Mouse (Mus musculus) lung, embryonic 15.5 days (tissue): ENCODE measurements around the gene Rasl10b. TPM values are rescaled to one million over a fixed set of nuclear protein-coding genes. Genes with fewer than 3 reads are reported as not detected.

Experiments
- ATAC-seq: fragments of 200-750 bp; cut with Nextera tagmentation; 2 replicates; pipeline ENCODE4 v1.8.0; 2017; ENCODE audit warnings: moderate number of reproducible peaks, borderline replicate concordance; ENCODE audit not compliant: low FRiP score, low TSS enrichment; ENCODE audit errors: extremely low read depth
- H3K27ac ChIP-seq: fragments of 300-500 bp; sonication (generic); 2 replicates; pipeline ENCODE4 v1.5.1; 2015; ENCODE audit warnings: moderate library complexity, mild to moderate bottlenecking, inconsistent platforms
- H3K27me3 ChIP-seq: fragments of 300-500 bp; sonication (generic); 2 replicates; pipeline ENCODE4 v1.6.1; 2015; ENCODE audit warnings: inconsistent platforms
- H3K36me3 ChIP-seq: fragments of 300-500 bp; sonication (generic); 2 replicates; pipeline ENCODE4 v1.6.1; 2015; ENCODE audit warnings: inconsistent platforms
- H3K4me1 ChIP-seq: fragments of 300-500 bp; sonication (generic); 2 replicates; pipeline ENCODE4 v1.6.1; 2015; ENCODE audit warnings: inconsistent platforms
- H3K4me2 ChIP-seq: fragments of 300-500 bp; sonication (generic); 2 replicates; pipeline ENCODE4 v1.6.1; 2015; ENCODE audit warnings: inconsistent platforms, mild to moderate bottlenecking, moderate library complexity
- H3K4me3 ChIP-seq: fragments of 300-500 bp; sonication (generic); 2 replicates; pipeline ENCODE4 v1.5.1; 2015; ENCODE audit warnings: mild to moderate bottlenecking, inconsistent platforms
- H3K9ac ChIP-seq: fragments of 300-500 bp; sonication (generic); 2 replicates; pipeline ENCODE4 v1.6.1; 2015; ENCODE audit warnings: inconsistent platforms
- H3K9me3 ChIP-seq: fragments of 300-500 bp; sonication (generic); 2 replicates; pipeline ENCODE4 v1.6.1; 2016; ENCODE audit warnings: inconsistent platforms
- WGBS: fragments of 180-500 bp; shearing (Covaris S2); methylation state at CpG from one replicate; pipeline ENCODE4 v1.1.7; 2015; 5-methylcytosine and 5-hydroxymethylcytosine counted together
- polyA plus RNA-seq: library from polyadenylated mRNA; unstranded; fragments of >200 nt; fragmentation: Nextera tagmentation; extraction: Ambion mirVana; gene quantifications from 2 replicates; pipeline ENCODE4 v1.2.1, GENCODE M21; 2015

The Rasl10b gene
- polyA plus RNA-seq, 1 experiment from 2014 or later = 1.3 TPM

- H3K4me2 ChIP-seq = no peak within 1 kb of the TSS
- H3K9ac ChIP-seq = no peak within 1 kb of the TSS
- H3K27ac ChIP-seq = no peak within 1 kb of the TSS
- 0 out of 2 replicates have a peak, but pooled peaks cover under 1% of the 10 kb centered on the region for H3K4me1 ChIP-seq
- no peak within 1 kb of the TSS for H3K4me3 ChIP-seq
- no peaks in the 10 kb centered on the region for H3K36me3 ChIP-seq
- H3K9me3 ChIP-seq = no peaks in the 10 kb centered on the region
- ATAC-seq = no peak
- H3K27me3 ChIP-seq = peaks cover 15% of the 10 kb centered on the region
- 94% methylated on average over 1 of the region's 1 CpGs for WGBS
Measured at GRCm38 (mm10) chr11:83437377-83437776, 28.4 kb downstream of the Rasl10b start, which contains the start of gene 1700020L24Rik. TSS of gene 1700020L24Rik (plus strand) at chr11:83437677.

GRCm38 (mm10) chr11:83439426-83440060 lies 30.6 kb downstream of the Rasl10b start:
- Histone ChIP-seq H3K9ac (no peak overlapping the region), H3K4me3 (peak overlapping the region; percentile 60), H3K9me3 (no peaks in the 10 kb centered on the region), H3K36me3 (no peaks in the 10 kb centered on the region), H3K4me2 (peak overlapping the region; percentile 96), H3K27ac (no peak overlapping the region), H3K27me3 (peaks cover 37% of the 10 kb centered on the region), H3K4me1 (peaks cover 10% of the 10 kb centered on the region; the same call in 1 of the 2 replicates)
- ATAC-seq = no peak
- 27% methylated on average over 11 of the region's 11 CpGs for WGBS

GRCm38 (mm10) chr11:83440081-83441064 lies 31.4 kb downstream of the Rasl10b start:
- Histone ChIP-seq H3K9me3 (no peaks in the 10 kb centered on the region), H3K4me3 (peak overlapping the region; percentile 60), H3K9ac (peak overlapping the region; percentile 38; the same call in 1 of the 2 replicates), H3K4me1 (peaks cover 15% of the 10 kb centered on the region; the same call in 1 of the 2 replicates), H3K4me2 (peak overlapping the region; percentile 96), H3K36me3 (no peaks in the 10 kb centered on the region), H3K27me3 (peaks cover 45% of the 10 kb centered on the region), H3K27ac (no peak overlapping the region)
- peak; percentile 92 for ATAC-seq
- WGBS = under 1% methylated on average over 64 of the region's 75 CpGs

GRCm38 (mm10) chr11:83441235-83441634 lies 32.3 kb downstream of the Rasl10b start:
- H3K27ac ChIP-seq = no peak overlapping the region
- H3K9ac ChIP-seq = no peak overlapping the region
- H3K9me3 ChIP-seq = no peaks in the 10 kb centered on the region
- ATAC-seq = no peak
- H3K4me2 ChIP-seq = peak overlapping the region; percentile 96
- H3K27me3 ChIP-seq = peaks cover 52% of the 10 kb centered on the region
- H3K4me3 ChIP-seq = no peak overlapping the region
- 53% methylated on average over 7 of the region's 7 CpGs for WGBS
- no peaks in the 10 kb centered on the region for H3K36me3 ChIP-seq
- peaks cover 15% of the 10 kb centered on the region; the same call in 1 of the 2 replicates for H3K4me1 ChIP-seq

- Histone ChIP-seq H3K27ac (no peak overlapping the region), H3K4me3 (peak overlapping the region; percentile 15), H3K36me3 (no peaks in the 10 kb centered on the region), H3K9me3 (no peaks in the 10 kb centered on the region), H3K27me3 (peaks cover 54% of the 10 kb centered on the region), H3K4me1 (peaks cover 23% of the 10 kb centered on the region), H3K9ac (no peak overlapping the region), H3K4me2 (peak overlapping the region; percentile 47)
- ATAC-seq = no peak
- 10% methylated on average over 29 of the region's 29 CpGs for WGBS
Measured at GRCm38 (mm10) chr11:83442596-83443267, 33.8 kb downstream of the Rasl10b start.

GRCm38 (mm10) chr11:83443824-83444223 lies 34.9 kb downstream of the Rasl10b start:
- Histone ChIP-seq H3K9ac (no peak overlapping the region), H3K27me3 (peaks cover 54% of the 10 kb centered on the region), H3K4me1 (peaks cover 34% of the 10 kb centered on the region), H3K27ac (no peak overlapping the region), H3K4me2 (no peak overlapping the region), H3K9me3 (no peaks in the 10 kb centered on the region), H3K4me3 (no peak overlapping the region), H3K36me3 (no peaks in the 10 kb centered on the region)
- no peak for ATAC-seq
- WGBS = 11% methylated on average over 7 of the region's 7 CpGs

- no peak for ATAC-seq
- Histone ChIP-seq H3K9me3 (no peaks in the 10 kb centered on the region), H3K4me2 (peak overlapping the region; percentile 47), H3K4me3 (peak overlapping the region; percentile 13), H3K9ac (no peak overlapping the region), H3K27me3 (peaks cover 54% of the 10 kb centered on the region), H3K4me1 (peaks cover 44% of the 10 kb centered on the region), H3K27ac (no peak overlapping the region), H3K36me3 (no peaks in the 10 kb centered on the region)
- 27% methylated on average over 19 of the region's 19 CpGs for WGBS
Measured at GRCm38 (mm10) chr11:83445001-83445400, 36.1 kb downstream of the Rasl10b start.

GRCm38 (mm10) chr11:83447612-83448011 lies 38.7 kb downstream of the Rasl10b start:
- Histone ChIP-seq H3K9me3 (no peaks in the 10 kb centered on the region), H3K9ac (no peak overlapping the region), H3K27ac (peak overlapping the region; percentile 38), H3K36me3 (no peaks in the 10 kb centered on the region), H3K4me3 (no peak overlapping the region), H3K4me2 (no peak overlapping the region; the same call in 1 of the 2 replicates), H3K4me1 (peaks cover 41% of the 10 kb centered on the region), H3K27me3 (peaks cover 36% of the 10 kb centered on the region)
- WGBS = 62% methylated on average over 10 of the region's 10 CpGs
- 0 out of 2 replicates have a peak, but pooled peaks have one; percentile 15 for ATAC-seq

GRCm38 (mm10) chr11:83448021-83448926 lies 39.3 kb downstream of the Rasl10b start:
- ATAC-seq = peak; percentile 37
- Histone ChIP-seq H3K36me3 (no peaks in the 10 kb centered on the region), H3K9me3 (no peaks in the 10 kb centered on the region), H3K9ac (no peak overlapping the region), H3K27me3 (peaks cover 30% of the 10 kb centered on the region), H3K4me2 (peak overlapping the region; percentile 1; the same call in 1 of the 2 replicates), H3K4me1 (peaks cover 39% of the 10 kb centered on the region), H3K4me3 (no peak overlapping the region), H3K27ac (peak overlapping the region; percentile 38)
- 22% methylated on average over 16 of the region's 16 CpGs for WGBS

GRCm38 (mm10) chr11:83448927-83449236 lies 39.9 kb downstream of the Rasl10b start:
- peak; percentile 31; the same call in 1 of the 2 replicates for ATAC-seq
- H3K9me3 ChIP-seq = no peaks in the 10 kb centered on the region
- H3K4me1 ChIP-seq = peaks cover 37% of the 10 kb centered on the region
- peaks cover 24% of the 10 kb centered on the region for H3K27me3 ChIP-seq
- H3K4me3 ChIP-seq = no peak overlapping the region
- H3K9ac ChIP-seq = no peak overlapping the region
- no peaks in the 10 kb centered on the region for H3K36me3 ChIP-seq
- no peak overlapping the region for H3K4me2 ChIP-seq
- H3K27ac ChIP-seq = peak overlapping the region; percentile 38; the same call in 1 of the 2 replicates
